Mouse (Mus musculus): ENCODE data around the gene Ruvbl2. TPM values are rescaled to one million over a fixed set of nuclear protein-coding genes. Genes with fewer than 3 reads are reported as not detected.

The Ruvbl2 gene
- total RNA-seq, 2 experiments from 2014 or later = 25.2 to 26.5 TPM

- no peak for DNase-seq
Measured at GRCm38 (mm10) chr7:45461326-45461725, 23.4 kb upstream of the Ruvbl2 start.

GRCm38 (mm10) chr7:45460860-45461314 is 23.0 kb upstream of the Ruvbl2 start:
- DNase-seq = peak; percentile 79 to 84

- DNase-seq = peak; percentile 31 to 69
Measured at GRCm38 (mm10) chr7:45460377-45460776, 22.5 kb upstream of the Ruvbl2 start.

- DNase-seq = peak; percentile 98 to 99
Measured at GRCm38 (mm10) chr7:45459564-45460140, 21.8 kb upstream of the Ruvbl2 start, which contains the start of gene Ftl1. Ftl1 (minus strand) TSS chr7:45459884.

- DNase-seq = peak; percentile 86 to 89
Measured at GRCm38 (mm10) chr7:45458748-45459563, 21.1 kb upstream of the Ruvbl2 start.

- peak; percentile 63 to 75 for DNase-seq
Measured at GRCm38 (mm10) chr7:45457204-45458060, 19.5 kb upstream of the Ruvbl2 start.

GRCm38 (mm10) chr7:45456721-45457203 is 18.9 kb upstream of the Ruvbl2 start:
- DNase-seq = no peak

- no peak for DNase-seq
Measured at GRCm38 (mm10) chr7:45455932-45456696, 18.2 kb upstream of the Ruvbl2 start.

- no peak for DNase-seq
Measured at GRCm38 (mm10) chr7:45454971-45455370, 17.1 kb upstream of the Ruvbl2 start.

GRCm38 (mm10) chr7:45451344-45451982 is 13.6 kb upstream of the Ruvbl2 start:
- DNase-seq = peak; percentile 78 to 91

- no peak for DNase-seq
Measured at GRCm38 (mm10) chr7:45449974-45450373, 12.1 kb upstream of the Ruvbl2 start.

GRCm38 (mm10) chr7:45447325-45447990 is 9.6 kb upstream of the Ruvbl2 start:
- DNase-seq = peak in 1 of 2 experiments; percentile 55

GRCm38 (mm10) chr7:45446589-45446988 is 8.7 kb upstream of the Ruvbl2 start:
- DNase-seq = no peak

- DNase-seq = peak; percentile 48 to 52
Measured at GRCm38 (mm10) chr7:45443526-45444420, 5.9 kb upstream of the Ruvbl2 start.

- DNase-seq = no peak
Measured at GRCm38 (mm10) chr7:45437046-45437445, 850 bp downstream of the Ruvbl2 start.

GRCm38 (mm10) chr7:45436444-45436843 is 1.5 kb downstream of the Ruvbl2 start:
- no peak for DNase-seq

GRCm38 (mm10) chr7:45435038-45435437 is 2.9 kb downstream of the Ruvbl2 start:
- DNase-seq = no peak

- peak; percentile 100 for DNase-seq
Measured at GRCm38 (mm10) chr7:45434203-45435015, 3.5 kb downstream of the Ruvbl2 start, which contains the start of gene Gys1. Gys1 (plus strand) TSS chr7:45434844.

Measured in heart, adult 18-20 months (tissue).